Mouse (Mus musculus): ENCODE measurements around the gene Olfr980.
"Not testable (repeated sequence)": the region's sequence is repeated elsewhere in the genome, so short reads cannot be mapped to it uniquely, and the experiment has no call there.

Gene Olfr980

GRCm38 (mm10) chr9:40009482-40009881 is at the start of gene Olfr980:
TSS of gene Olfr980 (minus strand) at chr9:40009582.
- in situ Hi-C loops (cut with MboI; ENCODE audit: unreplicated experiment in 2 of 2), result no loop called here

- in situ Hi-C loops (cut with MboI; ENCODE audit: unreplicated experiment in 2 of 2), result no loop called here
These were observed 40.8 kb upstream of the Olfr980 start for GRCm38 (mm10) chr9:40050138-40050537.

- in situ Hi-C loops (cut with MboI; ENCODE audit: unreplicated experiment in 2 of 2), result no loop called here
These were observed 11.8 kb upstream of the Olfr980 start, which contains the start of gene Olfr981 for GRCm38 (mm10) chr9:40021164-40021563. TSS of gene Olfr981 (plus strand) at chr9:40021464.

GRCm38 (mm10) chr9:40003365-40003764 is 6.0 kb downstream of the Olfr980 start, which contains the start of gene Olfr979:
TSS of gene Olfr979 (minus strand) at chr9:40003465.
- in situ Hi-C loops (cut with MboI; ENCODE audit: unreplicated experiment in 2 of 2), result no loop called here

GRCm38 (mm10) chr9:39991813-39992212 is 17.6 kb downstream of the Olfr980 start, which contains the start of gene Olfr978:
TSS of gene Olfr978 (plus strand) at chr9:39992113.
- in situ Hi-C loops (cut with MboI; ENCODE audit: unreplicated experiment in 2 of 2), result no loop called here

GRCm38 (mm10) chr9:39976581-39977145 is 32.7 kb downstream of the Olfr980 start:
- in situ Hi-C loops (cut with MboI; ENCODE audit: unreplicated experiment in 2 of 2), result loop anchor here in 1 of 2 experiments (10.0 kb wide), 1 partner anchor 72 kb away; the partner anchor contains the start of gene Olfr229

- in situ Hi-C loops (cut with MboI; ENCODE audit: unreplicated experiment in 2 of 2), result not testable (repeated sequence)
These were observed 48.3 kb downstream of the Olfr980 start, which contains the start of gene Olfr976 for GRCm38 (mm10) chr9:39961033-39961432. TSS of gene Olfr976 (minus strand) at chr9:39961133.

Data from v-Abl transformed pro-B cells (cell line).